Mouse (Mus musculus) heart, embryonic 14.5 days (tissue): ENCODE results near the gene Cdip1. TPM values are rescaled to one million over a fixed set of nuclear protein-coding genes. Genes with fewer than 3 reads are reported as not detected.

Experiments used
- ATAC-seq: fragments of 200-750 bp; cut with Nextera tagmentation; 2 replicates; pipeline ENCODE4 v1.8.0; 2017; ENCODE audit warnings: low read depth, moderate TSS enrichment; ENCODE audit not compliant: insufficient number of reproducible peaks, insufficient read depth, low FRiP score
- H3K27ac ChIP-seq, 2 experiments: fragments of 200-500 bp in 1 of 2; fragments of 300-500 bp in 1 of 2; sonication (generic) in 1 of 2; replicated peaks in 1 of 2; 2 replicates each; pipeline ENCODE4 v1.5.1; 2012 to 2014; ENCODE audit warnings: low read depth in 2 of 2, low read length in 2 of 2, control low read depth in 1 of 2, mild to moderate bottlenecking in 1 of 2, mixed read lengths in 1 of 2; ENCODE audit not compliant: control insufficient read depth in 1 of 2, insufficient read depth in 1 of 2
- H3K27me3 ChIP-seq: fragments of 300-500 bp; sonication (generic); 2 replicates; pipeline ENCODE4 v1.6.1; 2014; ENCODE audit warnings: mild to moderate bottlenecking, low read length, control low read depth; ENCODE audit not compliant: control insufficient read depth, insufficient read depth
- H3K36me3 ChIP-seq: fragments of 300-500 bp; sonication (generic); 2 replicates; pipeline ENCODE4 v1.6.1; 2014; ENCODE audit warnings: mild to moderate bottlenecking, control low read depth, low read length, mixed read lengths; ENCODE audit not compliant: control insufficient read depth, insufficient read depth
- H3K4me1 ChIP-seq, 2 experiments: fragments of 200-500 bp in 1 of 2; fragments of 300-500 bp in 1 of 2; sonication (generic) in 1 of 2; 2 replicates each; pipeline ENCODE4 v1.6.1; 2012 to 2014; ENCODE audit warnings: low read length in 2 of 2, control low read depth in 1 of 2, mixed read lengths in 1 of 2; ENCODE audit not compliant: control insufficient read depth in 2 of 2, insufficient read depth in 2 of 2
- H3K4me2 ChIP-seq: fragments of 300-500 bp; sonication (generic); 2 replicates; pipeline ENCODE4 v1.6.1; 2014; ENCODE audit warnings: mild to moderate bottlenecking, low read length
- H3K4me3 ChIP-seq, 2 experiments: fragments of 200-500 bp in 1 of 2; fragments of 300-500 bp in 1 of 2; sonication (generic) in 1 of 2; 2 replicates each; pipeline ENCODE4 v1.5.1; 2012 to 2014; ENCODE audit warnings: low read length in 2 of 2, mild to moderate bottlenecking in 2 of 2, control low read depth in 1 of 2, low read depth in 1 of 2, moderate library complexity in 1 of 2; ENCODE audit not compliant: control insufficient read depth in 1 of 2, insufficient read depth in 1 of 2
- H3K9ac ChIP-seq: fragments of 300-500 bp; sonication (generic); 2 replicates; pipeline ENCODE4 v1.6.1; 2014; ENCODE audit warnings: mild to moderate bottlenecking, low read length
- H3K9me3 ChIP-seq: fragments of 300-500 bp; sonication (generic); 2 replicates; pipeline ENCODE4 v1.6.1; 2016; ENCODE audit warnings: low read length, control low read depth; ENCODE audit not compliant: control insufficient read depth
- WGBS: fragments of 180-500 bp; shearing (Covaris S2); extraction: QIAGEN DNeasy Blood & Tissue Kit; methylation state at CpG from one replicate; pipeline ENCODE4 v1.1.7; 2014; 5-methylcytosine and 5-hydroxymethylcytosine counted together
- polyA plus RNA-seq: library from polyadenylated mRNA; unstranded; fragments of >200 nt; fragmentation: Nextera tagmentation; extraction: Ambion mirVana; gene quantifications from 2 replicates; pipeline ENCODE4 v1.2.1, GENCODE M21; 2014

Gene Cdip1
- polyA plus RNA-seq, 1 experiment from 2014 or later, result 121 TPM

- Histone ChIP-seq H3K4me2 (no peak overlapping the region), H3K9me3 (no peaks in the 10 kb centered on the region), H3K27ac (no peak overlapping the region), H3K36me3 (peaks cover 52% of the 10 kb centered on the region), H3K9ac (no peak overlapping the region), H3K4me3 (no peak overlapping the region), H3K4me1 (no peaks in the 10 kb centered on the region), H3K27me3 (no peaks in the 10 kb centered on the region)
- 77% methylated on average over 17 of the region's 17 CpGs for WGBS
- no peak for ATAC-seq
These were observed 76.0 kb downstream of the Cdip1 start for GRCm38 (mm10) chr16:4713861-4714710.

GRCm38 (mm10) chr16:4711173-4711572 is 78.9 kb downstream of the Cdip1 start:
- H3K9me3 ChIP-seq, result no peaks in the 10 kb centered on the region
- WGBS, result 94% methylated on average over 4 of the region's 4 CpGs
- no peak overlapping the region for H3K27ac ChIP-seq
- no peaks in the 10 kb centered on the region for H3K27me3 ChIP-seq
- H3K9ac ChIP-seq, result no peak overlapping the region
- H3K36me3 ChIP-seq, result peaks cover 81% of the 10 kb centered on the region
- ATAC-seq, result no peak
- H3K4me3 ChIP-seq, result no peak overlapping the region
- H3K4me2 ChIP-seq, result no peak overlapping the region
- H3K4me1 ChIP-seq, result no peaks in the 10 kb centered on the region

- H3K36me3 ChIP-seq, result peaks cover 97% of the 10 kb centered on the region
- no peak overlapping the region for H3K4me2 ChIP-seq
- H3K4me1 ChIP-seq, result no peaks in the 10 kb centered on the region
- no peak for ATAC-seq
- no peaks in the 10 kb centered on the region for H3K27me3 ChIP-seq
- 50% methylated on average over 4 of the region's 4 CpGs for WGBS
- H3K27ac ChIP-seq, result no peak overlapping the region
- H3K9ac ChIP-seq, result no peak overlapping the region
- H3K9me3 ChIP-seq, result no peaks in the 10 kb centered on the region
- no peak overlapping the region for H3K4me3 ChIP-seq
These were observed 84.6 kb downstream of the Cdip1 start for GRCm38 (mm10) chr16:4705541-4705940.

DNA sequence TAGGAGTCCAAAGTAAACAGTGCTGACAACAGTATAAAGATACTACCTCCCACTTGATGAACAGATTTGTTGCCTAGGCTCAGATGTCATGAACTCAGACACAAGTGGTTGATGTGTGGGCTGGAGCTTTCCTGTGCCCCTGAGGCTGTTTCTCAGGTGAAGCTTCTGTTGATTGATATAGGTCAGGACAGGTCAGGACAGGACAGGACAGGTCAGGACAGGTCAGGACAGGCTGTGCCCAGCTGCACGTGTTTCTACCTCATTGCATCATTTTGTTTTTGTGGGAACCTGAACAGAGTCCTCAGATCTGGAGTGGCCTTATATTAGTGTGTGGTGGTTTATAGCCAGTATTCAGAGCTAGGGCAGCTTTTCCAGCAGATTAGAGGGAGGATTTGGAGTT is 87.4 kb downstream of the Cdip1 start:
- Histone ChIP-seq H3K4me1 (no peaks in the 10 kb centered on the region), H3K9ac (no peak overlapping the region), H3K27ac (no peak overlapping the region), H3K9me3 (no peaks in the 10 kb centered on the region), H3K4me2 (no peak overlapping the region), H3K27me3 (no peaks in the 10 kb centered on the region), H3K4me3 (no peak overlapping the region), H3K36me3 (peaks cover 99% of the 10 kb centered on the region)
- no peak for ATAC-seq
- WGBS, result 79% methylated on average over 1 of the region's 1 CpGs

GRCm38 (mm10) chr16:4701211-4701610 is 88.9 kb downstream of the Cdip1 start:
- no peaks in the 10 kb centered on the region for H3K27me3 ChIP-seq

More at GRCm38 (mm10) chr16:4701211-4701610, 88.9 kb downstream of the Cdip1 start:
- WGBS, result 85% methylated on average over 3 of the region's 3 CpGs
- no peak overlapping the region for H3K9ac ChIP-seq
- ATAC-seq, result no peak
- H3K9me3 ChIP-seq, result no peaks in the 10 kb centered on the region
- H3K27ac ChIP-seq, result no peak overlapping the region
- no peak overlapping the region for H3K4me2 ChIP-seq
- H3K4me1 ChIP-seq, result no peaks in the 10 kb centered on the region
- no peak overlapping the region for H3K4me3 ChIP-seq
- peaks cover 99% of the 10 kb centered on the region for H3K36me3 ChIP-seq

Other genes with a start within 250 kb of the Cdip1 start
- 259 and 288 TPM in 2 replicates for gene Srl, start 248.5 kb downstream of the Cdip1 start, polyA plus RNA-seq
- 2.5 and 4.1 TPM in 2 replicates for gene Tfap4, start 230.4 kb downstream of the Cdip1 start, polyA plus RNA-seq
- 17.8 and 21.4 TPM in 2 replicates for gene Glis2, start 195.6 kb downstream of the Cdip1 start, polyA plus RNA-seq
- gene Pam16, start 165.3 kb downstream of the Cdip1 start, polyA plus RNA-seq, result 157 and 165 TPM in 2 replicates
- 11.9 and 12.8 TPM in 2 replicates for gene Vasn, start 150.4 kb downstream of the Cdip1 start, polyA plus RNA-seq
- gene Dnaja3, start 150.3 kb downstream of the Cdip1 start, polyA plus RNA-seq, result 68.9 and 70.3 TPM in 2 replicates
- 11.9 TPM in 2 replicates for gene Coro7, start 110.5 kb downstream of the Cdip1 start, polyA plus RNA-seq
- 28.4 and 36.1 TPM in 2 replicates for gene Nmral1, start 70.9 kb downstream of the Cdip1 start, polyA plus RNA-seq
- gene Hmox2, start 63.9 kb downstream of the Cdip1 start, polyA plus RNA-seq, result 87.1 and 103 TPM in 2 replicates
- 0.28 and 0.58 TPM in 2 replicates for gene 4930562C15Rik, start 45.1 kb upstream of the Cdip1 start, polyA plus RNA-seq
- gene Ubald1, start 90.0 kb upstream of the Cdip1 start, polyA plus RNA-seq, result 24.2 and 25.3 TPM in 2 replicates
- 115 and 120 TPM in 2 replicates for gene Mgrn1, start 96.0 kb upstream of the Cdip1 start, polyA plus RNA-seq
- gene Nudt16l1, start 148.5 kb upstream of the Cdip1 start, polyA plus RNA-seq, result 126 and 128 TPM in 2 replicates
- gene Anks3, start 173.9 kb upstream of the Cdip1 start, polyA plus RNA-seq, result 26.6 and 32.3 TPM in 2 replicates
- not detected in 2 replicates for gene Sept12, start 207.6 kb upstream of the Cdip1 start, polyA plus RNA-seq
- gene Smim22, start 217.0 kb upstream of the Cdip1 start, polyA plus RNA-seq, result 3.3 and 4.2 TPM in 2 replicates
- gene Rogdi, start 223.3 kb upstream of the Cdip1 start, polyA plus RNA-seq, result 58.9 and 59.6 TPM in 2 replicates